Mouse (Mus musculus): ENCODE results near the gene Btbd8. TPM values are rescaled to one million over a fixed set of nuclear protein-coding genes. Genes with fewer than 3 reads are reported as not detected.

Btbd8 gene
- polyA plus RNA-seq, 1 experiment: 0.70 TPM

DNA sequence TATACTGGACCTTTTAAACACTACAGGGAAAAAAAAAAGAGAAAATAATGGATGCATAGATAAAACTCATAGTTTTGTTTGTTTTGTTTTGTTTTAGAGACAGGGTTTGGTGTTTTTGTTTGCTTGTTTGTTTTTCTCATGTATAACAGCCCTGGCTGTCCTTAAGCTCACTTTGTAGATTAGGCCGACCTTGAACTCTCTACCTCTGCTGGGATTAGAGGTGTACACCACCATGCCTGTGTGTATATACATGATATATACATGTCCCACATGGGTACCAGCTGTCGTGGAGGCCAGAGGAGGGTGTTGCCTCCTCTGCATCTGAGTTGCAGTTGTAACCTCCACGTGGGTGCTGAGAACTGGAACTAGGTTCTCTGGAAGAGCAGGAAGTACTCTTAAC is 110.6 kb downstream of the Btbd8 start:
- 73% methylated on average over 3 of the region's 3 CpGs for WGBS
- Histone ChIP-seq H3K27ac (ENCODE audit: insufficient read depth, low read length) (no peak overlapping the region), H3K4me3 (ENCODE audit: extremely low read depth, insufficient read depth, insufficient read length) (no peak overlapping the region), H3K4me1 (ENCODE audit: control insufficient read depth, insufficient read depth, insufficient read length) (no peaks in the 10 kb centered on the region), H3K27me3 (ENCODE audit: control insufficient read depth, insufficient read depth, low read length) (no peaks in the 10 kb centered on the region), H3K36me3 (ENCODE audit: control insufficient read depth, insufficient read depth, low read length) (peaks cover 10% of the 10 kb centered on the region)
- DNase-seq (ENCODE audit: low read depth in 1 of 2, low spot score in 2 of 2): no peak
- TF ChIP-seq POLR2A (IDR thresholded peaks at IDR 0.05; ENCODE audit: low read depth, low read length) (no peak), CTCF (IDR thresholded peaks at IDR 0.05; ENCODE audit: extremely low read depth, insufficient read depth, insufficient read length, insufficient replicate concordance) (no peak)

DNA sequence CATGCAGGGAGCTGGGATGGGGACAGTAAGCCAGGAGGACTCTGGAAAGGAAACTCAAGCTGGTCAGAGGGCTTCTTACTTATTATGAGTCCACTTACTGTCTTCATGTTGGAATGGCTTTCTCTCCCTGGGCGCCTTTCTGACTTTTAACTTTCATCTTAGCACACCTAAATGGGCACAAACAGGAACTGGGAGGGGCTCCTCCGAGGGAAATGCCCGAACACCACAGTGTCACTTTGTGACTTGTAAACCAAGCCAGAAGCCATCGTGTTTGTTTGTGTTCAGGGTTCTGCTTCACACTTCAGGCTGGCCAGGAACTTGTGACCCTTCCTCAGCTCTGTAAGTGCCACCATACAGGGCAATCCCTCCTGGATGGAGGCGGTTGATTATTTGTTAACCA is 116.5 kb downstream of the Btbd8 start:
- TF ChIP-seq CTCF (IDR thresholded peaks at IDR 0.05; ENCODE audit: extremely low read depth, insufficient read depth, insufficient read length, insufficient replicate concordance) (no peak), POLR2A (IDR thresholded peaks at IDR 0.05; ENCODE audit: low read depth, low read length) (no peak)
- peaks cover 10% of the 10 kb centered on the region for H3K36me3 ChIP-seq (ENCODE audit: control insufficient read depth, insufficient read depth, low read length)
- WGBS: 79% methylated on average over 5 of the region's 5 CpGs
- no peak for DNase-seq (ENCODE audit: low read depth in 1 of 2, low spot score in 2 of 2)
- no peak overlapping the region for H3K4me3 ChIP-seq (ENCODE audit: extremely low read depth, insufficient read depth, insufficient read length)
- no peak overlapping the region for H3K27ac ChIP-seq (ENCODE audit: insufficient read depth, low read length)
- no peaks in the 10 kb centered on the region for H3K27me3 ChIP-seq (ENCODE audit: control insufficient read depth, insufficient read depth, low read length)
- H3K4me1 ChIP-seq (ENCODE audit: control insufficient read depth, insufficient read depth, insufficient read length): no peaks in the 10 kb centered on the region

DNA sequence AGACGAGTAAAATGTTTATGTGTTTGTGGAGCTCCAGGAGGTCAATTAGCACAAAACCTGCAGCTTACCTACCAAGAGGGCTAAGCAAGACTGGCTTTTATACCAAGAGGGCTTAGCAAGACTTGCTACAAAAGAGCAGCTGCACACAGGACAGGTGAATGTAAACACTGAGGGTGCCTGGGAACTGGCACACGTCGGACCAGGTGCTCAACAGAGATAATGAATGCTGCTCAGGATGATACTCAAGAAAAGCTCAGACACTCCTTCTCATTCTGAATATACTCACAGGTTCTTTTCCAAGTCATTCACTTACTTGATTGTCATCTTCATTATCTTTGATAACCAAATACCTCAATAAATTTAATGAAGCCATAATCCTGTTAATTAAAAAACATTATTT is 119.2 kb downstream of the Btbd8 start:
- H3K27ac ChIP-seq (ENCODE audit: insufficient read depth, low read length): no peak overlapping the region
- H3K4me3 ChIP-seq (ENCODE audit: extremely low read depth, insufficient read depth, insufficient read length): no peak overlapping the region
- WGBS: 96% methylated on average over 3 of the region's 3 CpGs
- H3K4me1 ChIP-seq (ENCODE audit: control insufficient read depth, insufficient read depth, insufficient read length): no peaks in the 10 kb centered on the region
- TF ChIP-seq CTCF (IDR thresholded peaks at IDR 0.05; ENCODE audit: extremely low read depth, insufficient read depth, insufficient read length, insufficient replicate concordance) (no peak), POLR2A (IDR thresholded peaks at IDR 0.05; ENCODE audit: low read depth, low read length) (no peak)
- no peak for DNase-seq (ENCODE audit: low read depth in 1 of 2, low spot score in 2 of 2)
- H3K27me3 ChIP-seq (ENCODE audit: control insufficient read depth, insufficient read depth, low read length): no peaks in the 10 kb centered on the region
- peaks cover 16% of the 10 kb centered on the region for H3K36me3 ChIP-seq (ENCODE audit: control insufficient read depth, insufficient read depth, low read length)

Other genes with a start within 250 kb of the Btbd8 start
- gene Tgfbr3, start 148.4 kb upstream of the Btbd8 start, polyA plus RNA-seq (2012; rRNA removed): 20.5 TPM in 2 replicates
- 0.39 and 0.60 TPM in 2 replicates for gene Brdt, start 106.8 kb upstream of the Btbd8 start, polyA plus RNA-seq (2012; rRNA removed)
- 0.12 and 0.26 TPM in 2 replicates for gene Ephx4, start 35.3 kb upstream of the Btbd8 start, polyA plus RNA-seq (2012; rRNA removed)
- gene Lpcat2b, start 6.4 kb upstream of the Btbd8 start, polyA plus RNA-seq (2012; rRNA removed): not detected in 2 replicates
- gene Gm42669, start 69.6 kb downstream of the Btbd8 start, polyA plus RNA-seq (2012; rRNA removed): 0.06 and 0.07 TPM in 2 replicates
- gene 1700028K03Rik, start 96.7 kb downstream of the Btbd8 start, polyA plus RNA-seq (2012; rRNA removed): 0.01 TPM in 1 of 2 replicates, not detected in the other
- 1.5 and 2.8 TPM in 2 replicates for gene Rpap2, start 159.4 kb downstream of the Btbd8 start, polyA plus RNA-seq (2012; rRNA removed)
- gene Glmn, start 159.9 kb downstream of the Btbd8 start, polyA plus RNA-seq (2012; rRNA removed): 0.16 and 0.25 TPM in 2 replicates

All from spleen, adult 2 months (tissue).